Mouse (Mus musculus) heart, postnatal 14 days (tissue): ENCODE measurements around the gene Ccn2. TPM values are rescaled to one million over a fixed set of nuclear protein-coding genes. Genes with fewer than 3 reads are reported as not detected.
"Not testable (repeated sequence)": the region's sequence is repeated elsewhere in the genome, so short reads cannot be mapped to it uniquely, and the experiment has no call there.

Experiments
- DNase-seq, 2 experiments: peaks; one replicate each; pipeline ENCODE4 v3.0.0; 2021 to 2022
- intact Hi-C: fragments of 180-260 bp; cut with DNase I; formaldehyde crosslinking; loops from one replicate; pipeline ENCODE4 v1.15.1; 2025
- total RNA-seq, 2 experiments: library from RNA; stranded (reverse); gene quantifications; 2 replicates each; pipeline ENCODE4 v1.2.3; 2021

Gene Ccn2
- total RNA-seq, 2 experiments from 2014 or later = 61.8 to 65.7 TPM

DNA sequence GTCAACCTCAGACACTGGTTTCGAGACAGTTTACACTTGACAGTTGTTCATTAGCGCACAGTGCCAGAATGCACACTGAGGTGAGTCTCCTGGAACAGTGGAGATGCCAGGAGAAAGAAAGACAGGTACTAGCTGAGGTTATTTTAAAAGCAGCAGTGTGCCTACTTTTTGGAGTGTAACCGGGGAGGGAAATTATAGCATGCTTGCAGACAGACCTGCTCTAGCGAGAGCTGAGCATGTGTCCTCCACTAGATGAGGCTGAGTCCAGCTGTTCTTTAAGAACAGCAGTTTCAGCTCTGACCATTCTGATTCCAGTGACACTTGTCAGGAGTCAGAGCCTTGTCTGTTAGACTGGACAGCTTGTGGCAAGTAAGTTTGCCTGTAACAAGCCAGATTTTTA lies 2.5 kb downstream of the Ccn2 start:
- DNase-seq = no peak
- intact Hi-C loops = loop anchor here (2.0 to 10.0 kb wide), 2 partner anchors 23 to 283 kb away; no protein-coding TSS in a partner anchor

DNA sequence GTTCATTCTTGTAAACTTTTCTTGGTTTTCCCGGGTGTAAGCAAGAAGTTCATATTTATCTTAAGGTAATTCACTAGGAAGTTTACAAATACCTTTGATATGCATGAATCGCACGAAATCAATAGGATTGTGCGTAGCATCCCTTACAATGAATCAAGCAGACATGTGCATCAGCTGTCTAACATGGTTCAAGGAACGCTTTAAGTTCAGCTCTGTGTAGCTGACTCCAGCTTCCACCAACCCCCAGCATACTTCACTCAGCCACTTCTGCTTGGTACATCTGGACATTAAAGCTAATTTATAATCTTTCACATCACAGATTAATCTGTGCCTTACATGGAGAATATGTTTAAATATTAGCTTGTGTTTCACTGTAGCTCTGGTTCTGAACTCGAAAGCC lies 3.5 kb downstream of the Ccn2 start:
- intact Hi-C loops = loop anchor here (10.0 kb wide), 1 partner anchor 284 kb away; no protein-coding TSS in a partner anchor
- DNase-seq = no peak

DNA sequence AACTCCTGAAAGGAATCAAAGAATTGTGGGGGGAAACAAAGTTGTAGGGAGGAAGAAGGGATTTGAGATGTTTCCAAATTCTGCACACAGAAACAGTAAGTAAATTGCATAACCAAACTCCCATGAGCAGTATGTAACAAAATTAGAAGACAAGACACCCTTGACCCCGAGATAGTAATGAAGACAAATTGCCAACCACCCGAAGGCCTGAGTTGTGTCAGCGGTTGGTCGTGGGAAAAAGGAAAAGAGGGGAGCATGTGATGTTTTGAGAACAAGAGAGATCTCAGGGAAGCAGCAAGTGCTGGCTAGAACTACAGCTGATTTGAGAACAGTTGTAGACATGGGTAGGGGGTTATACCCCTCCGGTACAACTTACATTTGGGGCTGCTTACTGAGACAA lies 4.6 kb downstream of the Ccn2 start:
- no peak for DNase-seq

DNA sequence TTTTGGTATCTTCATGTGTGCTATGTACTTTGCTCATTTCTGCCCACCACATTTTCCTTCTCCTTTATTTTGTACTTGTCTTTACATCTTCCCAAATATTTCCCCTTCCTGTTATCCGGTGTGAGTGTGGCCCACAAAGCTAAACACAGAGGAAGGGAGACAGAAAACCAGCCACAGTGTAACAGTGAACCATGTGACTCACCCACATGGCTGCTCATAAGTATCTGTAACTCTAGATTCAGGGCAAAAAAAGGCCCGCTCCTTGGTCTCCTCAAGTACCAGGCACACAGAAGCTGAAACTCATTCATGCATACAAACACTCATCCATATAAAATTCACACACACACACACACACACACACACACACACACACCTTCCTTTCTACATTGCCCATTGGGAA lies 7.8 kb downstream of the Ccn2 start:
- no peak for DNase-seq
- intact Hi-C loops = no loop called here

More for the DNA sequence above, 4.6 kb downstream of the Ccn2 start:
- intact Hi-C loops = loop anchor here (10.0 kb wide), 1 partner anchor 285 kb away; no protein-coding TSS in a partner anchor

DNA sequence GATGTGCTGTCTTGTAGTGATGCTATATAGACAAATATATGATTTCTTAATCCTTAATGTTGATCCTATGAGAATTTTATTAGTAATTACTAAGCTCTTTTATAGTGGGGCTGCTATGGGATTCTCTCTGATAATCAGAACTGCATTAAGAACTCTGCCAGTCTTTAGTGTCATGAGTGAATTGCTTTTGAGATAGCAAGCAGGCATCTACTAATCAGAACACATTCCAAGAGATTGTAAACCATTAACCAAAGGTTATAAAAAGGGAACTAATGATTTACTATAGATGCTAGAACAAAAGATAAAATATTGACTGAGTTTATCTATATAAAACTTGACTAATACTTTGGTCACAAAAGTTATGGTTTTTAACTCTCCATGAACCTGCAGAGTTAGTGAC lies 8.5 kb downstream of the Ccn2 start:
- no peak for DNase-seq
- intact Hi-C loops = no loop called here

DNA sequence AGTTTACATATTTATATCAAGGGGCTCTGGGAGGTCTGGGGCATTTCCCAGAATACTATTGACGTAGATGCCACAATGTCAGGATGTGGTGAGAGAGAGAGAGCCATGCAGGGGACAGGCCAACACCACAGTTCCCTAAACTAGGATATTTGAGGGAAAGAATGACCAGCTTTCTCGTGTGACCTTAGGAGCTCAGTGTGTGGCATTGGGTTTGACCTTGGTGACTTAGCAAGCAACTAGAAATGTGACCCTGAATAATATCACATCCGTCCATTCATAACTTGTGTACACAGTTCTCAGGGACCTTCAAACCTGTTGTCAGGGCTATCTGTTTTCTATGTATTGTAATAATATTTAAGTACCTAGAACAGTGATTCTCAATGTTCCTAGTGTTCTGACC lies 13.9 kb downstream of the Ccn2 start:
- DNase-seq = no peak
- intact Hi-C loops = no loop called here

DNA sequence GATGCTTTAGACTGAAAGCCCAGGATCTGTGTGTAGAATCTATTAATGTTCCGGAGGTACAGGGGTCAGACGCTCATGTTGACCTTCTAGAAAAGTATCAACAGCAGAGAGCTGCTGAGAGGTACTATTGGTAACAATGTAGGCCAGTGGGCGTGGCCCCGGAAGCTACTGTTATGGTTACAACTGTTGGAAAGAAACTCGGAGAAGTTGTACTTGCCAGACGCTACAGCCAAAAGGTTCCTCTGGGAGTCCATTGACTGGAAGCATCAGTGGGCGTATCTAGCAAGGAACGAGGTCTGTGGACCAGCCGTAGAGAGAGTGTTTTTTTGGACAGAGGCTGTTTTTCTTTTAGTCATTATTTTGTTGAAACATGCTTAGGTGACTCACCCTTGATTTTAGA lies 14.5 kb downstream of the Ccn2 start:
- intact Hi-C loops = no loop called here
- peak; percentile 55 to 72 for DNase-seq

DNA sequence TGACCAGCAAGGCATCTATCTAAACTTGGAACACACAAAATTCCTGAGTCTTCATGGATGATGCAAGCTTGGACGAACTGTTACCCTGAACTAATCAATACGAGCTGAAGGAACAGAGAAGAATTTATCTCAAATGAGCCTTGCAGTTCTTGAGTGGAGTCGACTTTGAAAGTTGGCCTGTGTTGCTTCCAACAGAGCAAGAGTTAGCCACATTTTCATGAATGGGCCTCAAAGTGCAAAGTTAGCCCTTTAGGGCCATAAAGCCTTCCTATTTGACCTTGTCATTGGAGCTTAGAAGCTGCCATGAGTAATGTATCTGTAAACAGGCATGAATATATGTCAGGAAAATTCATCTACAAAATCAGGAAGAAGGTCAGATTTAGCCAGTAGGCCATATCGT lies 19.5 kb downstream of the Ccn2 start:
- no peak for DNase-seq
- intact Hi-C loops = no loop called here

DNA sequence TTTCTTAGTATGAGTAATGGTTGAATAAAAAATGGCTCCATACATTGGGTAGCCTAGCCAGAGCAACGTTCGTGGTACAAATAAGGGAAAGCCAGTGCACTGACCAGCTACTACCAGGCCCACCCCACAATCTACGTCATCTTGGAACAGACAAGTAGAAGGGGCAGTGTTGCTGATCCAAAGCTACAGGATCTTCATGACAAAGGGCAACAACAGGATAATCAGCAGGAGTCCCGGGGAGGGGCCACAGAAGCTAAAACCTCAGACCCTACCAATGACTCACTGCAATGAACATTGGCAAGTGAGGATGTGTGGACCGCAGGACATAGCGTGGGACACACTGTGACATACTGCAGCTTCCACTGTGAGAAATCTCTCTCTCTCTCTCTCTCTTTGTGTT lies 20.6 kb downstream of the Ccn2 start:
- intact Hi-C loops = no loop called here
- DNase-seq = no peak

DNA sequence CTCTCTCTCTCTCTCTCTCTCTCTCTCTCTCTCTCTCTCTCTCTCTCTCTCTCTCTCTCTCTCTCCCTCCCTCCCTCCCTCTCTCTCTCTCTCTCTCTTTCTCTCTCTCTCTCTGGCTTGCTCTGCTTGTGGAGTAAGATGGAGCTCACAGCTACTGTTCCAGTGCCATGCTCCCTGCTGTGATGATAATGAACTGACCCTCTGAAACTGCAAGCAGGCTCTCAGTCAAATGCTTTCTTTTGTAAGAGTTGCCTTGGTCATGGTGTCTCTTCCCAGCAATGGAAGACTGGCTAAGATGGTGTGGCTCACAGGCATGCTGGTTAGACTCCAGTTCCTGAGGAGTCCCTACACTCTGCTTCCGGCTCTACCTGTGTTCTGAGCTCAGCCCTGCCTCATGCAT lies 21.3 kb downstream of the Ccn2 start:
- DNase-seq, intact Hi-C loops: not testable (repeated sequence)

DNA sequence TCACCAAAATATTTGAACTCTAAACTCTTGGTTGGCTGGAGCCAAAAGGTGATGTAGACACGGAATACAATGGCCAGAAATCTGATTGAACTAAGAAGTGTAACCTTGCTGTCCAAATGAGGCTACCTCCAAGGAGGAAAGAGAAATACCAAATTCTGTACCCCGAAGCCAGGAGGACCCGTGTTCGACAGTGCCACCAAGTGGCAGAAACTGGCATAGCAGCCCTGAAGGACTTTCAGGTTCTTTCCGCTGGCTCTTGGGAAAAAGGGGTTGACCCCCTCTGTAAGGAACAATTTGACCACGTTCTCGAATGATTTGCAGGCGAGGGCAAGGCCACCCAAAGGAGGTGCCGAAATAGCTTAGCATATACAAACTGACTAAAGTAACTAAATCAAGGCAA lies 26.3 kb downstream of the Ccn2 start:
- peak; percentile 70 to 83 for DNase-seq
- intact Hi-C loops = loop anchor here (1.0 to 10.0 kb wide), 5 partner anchors 25 to 427 kb away; no protein-coding TSS in a partner anchor

DNA sequence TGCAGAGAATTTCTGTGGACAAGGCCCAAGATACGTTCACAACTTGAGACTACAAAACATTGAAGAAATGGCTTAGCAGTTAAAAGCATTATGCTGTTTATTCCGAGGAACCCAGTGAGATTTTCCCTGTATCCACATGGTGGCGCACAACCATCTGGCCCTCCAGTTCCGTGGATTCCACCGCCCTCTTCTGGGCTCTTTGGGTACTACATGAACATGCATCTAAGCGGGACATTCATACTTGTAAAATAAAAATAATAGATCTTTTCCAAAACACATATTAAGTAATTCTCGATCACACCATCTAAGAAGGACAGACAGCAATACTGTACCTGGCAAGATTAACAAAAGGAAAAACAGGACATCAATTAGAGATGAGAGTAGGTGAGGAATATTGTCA lies 27.3 kb downstream of the Ccn2 start:
- peak; percentile 80 to 91 for DNase-seq
- intact Hi-C loops = loop anchor here (2.0 to 10.0 kb wide), 3 partner anchors 32 to 428 kb away; no protein-coding TSS in a partner anchor

DNA sequence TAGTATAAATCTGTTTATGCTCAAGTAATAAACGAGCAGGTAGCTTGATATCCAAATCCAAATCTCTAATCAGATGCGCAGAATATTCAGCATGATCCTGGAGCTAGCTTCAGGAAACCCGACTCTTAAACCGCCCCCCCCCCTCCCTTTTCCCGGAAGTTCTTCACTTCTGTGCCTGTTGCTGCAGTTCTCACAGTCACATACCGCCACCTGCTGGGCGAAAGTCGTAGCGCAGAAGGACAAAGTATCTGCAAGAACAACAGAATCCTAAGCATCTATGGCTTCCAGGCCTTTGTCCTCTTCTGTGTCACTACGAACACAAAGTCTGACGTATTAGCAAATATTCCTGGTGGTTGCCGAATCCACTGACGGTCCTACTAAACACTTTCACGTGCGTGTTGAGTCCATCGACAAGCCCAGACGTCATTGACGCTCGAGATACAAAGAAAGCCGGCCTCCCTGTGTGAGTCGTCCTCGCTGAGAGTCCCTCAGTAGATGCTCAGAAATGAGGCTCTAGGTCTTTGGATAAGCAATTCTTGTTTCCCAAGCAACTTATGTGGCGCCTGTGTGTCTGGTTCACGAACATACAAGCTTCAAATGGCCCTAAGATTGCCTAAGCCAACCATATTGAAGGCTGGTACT lies 29.9 kb downstream of the Ccn2 start:
- intact Hi-C loops = loop anchor here (10.0 kb wide), 1 partner anchor 430 kb away; no protein-coding TSS in a partner anchor
- DNase-seq = peak; percentile 86 to 93

DNA sequence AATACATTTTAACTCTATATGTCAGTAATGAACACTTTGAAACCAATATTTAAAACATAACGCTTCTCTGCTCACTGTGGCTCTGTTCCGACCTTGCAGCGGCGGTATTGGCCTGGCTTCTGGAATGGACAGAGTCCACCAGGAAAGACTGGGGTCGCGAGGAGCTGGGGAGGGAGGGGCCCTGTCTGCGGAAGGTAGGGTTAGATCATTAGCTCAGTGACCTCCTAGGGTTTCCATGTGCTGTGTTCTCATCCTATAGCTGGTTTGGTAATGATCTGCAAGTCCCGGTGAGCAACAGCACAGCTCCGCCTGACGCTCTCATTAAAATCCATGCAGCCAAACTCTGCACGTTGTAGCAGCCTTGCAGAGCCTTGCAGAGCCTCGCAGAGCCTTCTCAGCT lies 32.0 kb downstream of the Ccn2 start:
- intact Hi-C loops = loop anchor here (10.0 kb wide), 1 partner anchor 432 kb away; no protein-coding TSS in a partner anchor
- no peak for DNase-seq

DNA sequence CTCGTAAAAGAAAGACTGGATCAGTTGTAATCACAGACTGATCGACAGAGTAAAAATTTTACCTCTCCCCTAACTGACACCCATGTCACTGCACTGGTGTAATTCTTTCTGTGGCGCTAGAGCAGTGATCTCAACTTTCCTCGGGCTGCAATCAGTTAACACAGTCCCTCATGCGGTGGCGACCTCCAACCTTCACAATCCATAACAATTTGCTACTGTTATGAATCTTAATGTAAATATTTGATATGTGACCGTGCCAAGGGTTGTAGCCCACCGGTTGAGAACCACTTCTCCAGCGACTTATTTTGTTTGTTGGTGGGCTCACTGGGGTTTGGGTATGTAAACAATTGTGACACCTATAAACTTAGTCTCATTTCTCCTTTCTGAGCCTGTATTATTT lies 33.2 kb downstream of the Ccn2 start:
- no peak for DNase-seq
- intact Hi-C loops = loop anchor here (10.0 kb wide), 1 partner anchor 434 kb away; no protein-coding TSS in a partner anchor

DNA sequence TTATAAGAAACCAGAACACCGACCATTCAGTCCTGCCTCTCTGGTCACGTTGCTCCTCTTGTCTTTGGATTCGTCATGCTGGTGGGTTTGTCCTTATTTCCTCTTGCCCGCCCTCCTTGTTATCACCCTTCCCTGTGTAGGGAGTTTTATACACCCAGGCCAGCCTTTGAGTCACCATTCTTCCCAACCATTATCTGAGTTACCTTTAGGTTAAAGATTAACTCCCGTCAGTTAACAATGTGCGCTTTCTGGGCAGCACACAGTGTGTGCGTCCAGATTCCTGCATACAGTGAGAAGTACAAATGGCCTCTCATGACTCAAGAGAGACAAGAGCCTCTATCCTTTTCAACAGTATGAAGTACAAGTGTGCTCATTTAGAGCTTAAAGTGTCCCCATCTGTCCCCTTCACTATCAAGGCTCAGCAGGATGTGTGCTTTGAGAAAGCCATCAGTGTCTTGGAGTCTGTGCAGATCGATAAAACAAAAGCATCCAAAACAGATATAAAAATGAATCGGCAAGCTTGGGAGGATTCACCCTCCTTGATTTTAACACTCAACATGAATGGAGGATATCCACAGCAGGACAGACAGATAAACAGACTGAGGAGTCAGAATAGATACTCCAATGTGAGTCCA lies 34.0 kb downstream of the Ccn2 start:
- DNase-seq = no peak
- intact Hi-C loops = loop anchor here (10.0 kb wide), 1 partner anchor 434 kb away; no protein-coding TSS in a partner anchor

DNA sequence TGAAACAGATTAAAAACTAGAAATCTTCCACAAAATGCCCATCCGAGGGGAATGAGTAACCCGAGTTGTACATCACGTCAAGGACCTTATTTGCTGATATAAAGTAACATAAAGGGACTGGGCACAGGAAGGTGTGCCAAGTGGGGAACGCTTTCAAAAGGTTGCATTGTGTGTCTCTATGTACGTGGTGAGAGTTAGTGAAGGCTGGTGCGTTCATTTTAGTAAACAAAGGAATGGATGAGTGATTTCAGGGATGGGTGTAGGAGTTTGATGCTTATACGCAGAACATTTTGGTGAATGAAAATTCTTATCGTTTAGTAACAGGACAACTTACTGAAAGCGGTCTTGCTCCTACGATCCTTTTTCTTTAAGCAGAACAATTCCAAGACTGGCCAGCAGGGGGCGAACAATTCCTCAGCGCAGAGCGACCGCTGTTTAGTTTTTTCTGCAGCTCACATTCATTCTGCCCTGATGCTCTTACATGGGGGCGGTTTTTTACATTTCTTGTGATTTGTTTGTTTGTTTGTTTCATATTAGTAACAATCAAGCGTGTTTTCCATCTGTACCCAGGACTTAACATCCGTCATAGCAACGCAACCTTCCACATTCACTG lies 35.3 kb downstream of the Ccn2 start:
- DNase-seq = peak; percentile 70 to 85
- intact Hi-C loops = loop anchor here (2.0 to 10.0 kb wide), 3 partner anchors 82 to 234 kb away; partner anchors contain the start of genes Enpp1 and Med23

DNA sequence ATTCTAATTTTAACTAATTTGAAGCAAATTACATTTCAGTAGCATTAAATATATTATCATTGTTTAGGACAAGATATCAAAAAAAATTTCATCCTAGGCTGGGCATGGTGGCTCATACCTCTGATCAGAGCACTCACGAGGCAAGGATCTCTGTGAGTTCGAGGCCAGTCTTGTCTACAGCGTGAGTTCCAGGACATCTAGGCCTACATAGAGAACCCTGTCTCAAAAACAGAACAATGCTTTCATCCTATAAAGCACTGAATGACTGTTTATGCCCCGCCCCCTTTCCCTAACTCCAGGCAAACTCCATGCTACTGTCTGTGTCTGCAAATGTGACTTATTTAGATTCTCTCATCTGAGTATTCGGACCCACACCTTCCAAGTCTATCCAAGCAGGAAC lies 35.9 kb downstream of the Ccn2 start:
- DNase-seq = no peak

DNA sequence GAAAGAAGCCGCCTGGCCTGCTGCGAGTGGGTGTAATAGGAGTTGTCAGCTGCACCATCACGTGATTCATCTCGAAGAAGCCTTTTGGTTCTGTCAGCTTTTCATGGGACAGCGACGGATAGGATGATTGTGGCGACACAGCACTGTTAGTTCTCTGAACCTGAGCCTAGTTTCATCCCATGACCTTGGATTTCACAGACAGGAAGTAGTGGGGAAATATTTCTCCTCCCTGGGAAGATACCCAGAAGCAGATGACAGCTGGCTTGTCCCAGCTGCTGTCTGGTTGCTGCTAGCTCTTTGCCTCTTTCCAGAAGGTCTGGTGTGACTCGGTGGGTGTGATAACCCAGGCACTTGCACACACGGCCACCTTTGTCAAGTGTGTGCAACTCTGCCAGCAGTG lies 39.0 kb downstream of the Ccn2 start:
- DNase-seq = peak; percentile 42 to 51
- intact Hi-C loops = loop anchor here (5.0 to 10.0 kb wide), 2 partner anchors 78 to 231 kb away; partner anchors contain the start of genes Enpp1 and Med23

More for the DNA sequence above, 35.9 kb downstream of the Ccn2 start:
- intact Hi-C loops = loop anchor here (2.0 to 10.0 kb wide), 3 partner anchors 81 to 234 kb away; partner anchors contain the start of genes Enpp1 and Med23

DNA sequence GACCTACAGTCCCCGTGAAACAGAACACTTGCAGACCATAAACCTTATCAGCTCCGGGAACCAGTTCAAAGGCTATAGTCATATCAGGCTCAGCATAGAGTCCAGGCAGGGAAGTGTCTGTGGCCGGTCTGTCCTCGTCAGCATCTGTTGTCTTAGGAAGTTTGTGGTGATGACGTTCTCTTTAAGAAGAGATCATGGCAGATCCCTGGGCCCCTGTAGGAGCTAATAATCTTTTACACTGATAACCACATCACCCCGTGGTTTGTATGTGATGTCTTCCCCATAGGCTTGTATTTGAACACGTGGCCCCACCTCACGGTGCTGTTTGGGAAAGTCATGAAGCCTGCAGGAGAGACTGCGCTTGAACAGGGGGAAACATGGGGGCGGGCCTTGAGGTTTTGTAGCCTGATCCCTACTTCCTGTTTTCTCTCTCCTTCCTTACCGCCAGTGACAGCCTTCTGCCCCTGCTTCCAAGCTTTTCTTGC lies 40.1 kb downstream of the Ccn2 start:
- intact Hi-C loops = loop anchor here (10.0 kb wide), 1 partner anchor 229 kb away; the partner anchor contains the start of gene Med23
- no peak for DNase-seq

DNA sequence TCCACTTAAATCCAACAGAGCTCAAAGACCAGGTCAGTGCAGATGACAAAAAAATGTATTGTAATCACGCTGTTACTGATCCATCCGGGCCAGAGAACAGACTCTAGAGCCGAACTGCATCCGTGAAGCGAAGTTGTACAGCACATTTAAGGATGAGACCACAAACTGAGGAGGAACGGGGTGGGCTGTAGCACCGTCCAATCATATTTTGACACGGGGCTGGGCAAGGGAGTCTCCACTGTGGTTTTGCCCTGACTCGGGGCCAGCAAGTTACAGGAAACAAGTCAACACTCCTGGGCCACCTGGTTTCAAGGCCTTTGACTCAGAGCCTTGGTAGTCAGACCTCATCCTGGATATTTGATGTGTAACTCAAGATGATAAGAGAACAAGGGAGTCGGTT lies 40.6 kb downstream of the Ccn2 start:
- intact Hi-C loops = loop anchor here (10.0 kb wide), 1 partner anchor 229 kb away; the partner anchor contains the start of gene Med23
- no peak for DNase-seq
